Mouse (Mus musculus) frontal cortex, postnatal 14 days (tissue): ENCODE results near the gene Focad.

Source experiments
- DNase-seq, 2 experiments: peaks; one replicate each; pipeline ENCODE4 v3.0.0; 2022; ENCODE audit warnings: low spot score in 2 of 2

Gene Focad

DNA sequence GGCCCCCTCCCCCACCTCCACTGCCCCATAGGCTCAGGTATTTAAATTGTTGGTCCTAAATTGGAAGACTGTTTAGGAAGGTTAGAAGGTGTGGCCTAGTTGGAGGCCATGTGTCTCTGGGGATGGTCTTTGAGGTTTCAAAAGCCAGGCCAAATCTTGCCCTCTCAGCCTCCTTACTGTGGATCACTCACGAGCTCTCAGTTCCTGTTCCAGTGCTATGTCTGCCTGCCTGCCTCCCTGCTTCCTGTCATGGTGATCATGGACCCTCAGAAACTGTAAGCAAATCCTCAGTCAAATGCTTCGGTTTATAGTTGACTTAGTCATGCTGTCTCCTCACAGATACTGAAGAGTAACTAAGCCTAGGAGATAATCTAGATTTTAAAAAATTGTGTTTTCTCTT is 364.2 kb downstream of the Focad start:
- DNase-seq: no peak
